9 mouse cellular contexts compared by ENCODE assay signal in genomic region chr9:57501861-57502260, GRCm38 (mm10). TPM values are rescaled to one million over a fixed set of nuclear protein-coding genes. Genes with fewer than 3 reads are reported as not detected.
A peak's percentile ranks its signal among the peaks of the same experiment; 100 is the strongest.
DNase-seq lines count a peak whose midpoint lies in the region; ATAC-seq and TF ChIP-seq lines count a peak whose summit lies in the region.
"Had no signal": no experiment of that assay in that cellular context is flagged by ENCODE, and none has a peak within 500 bp of the region (broad histone marks: within the 10 kb centered on the region; RNA-seq: fewer than 3 reads in every experiment).

No protein-coding gene starts in this region.

- H3K4me2 ChIP-seq in heart, embryonic 13.5 days = peak overlapping the region; percentile 97
- H3K4me2 ChIP-seq in forebrain, postnatal 0 days (ENCODE audit: low read depth) = peak overlapping the region; percentile 95
- H3K4me2 ChIP-seq in midbrain, embryonic 12.5 days (replicated peaks) = peak overlapping the region; percentile 72

- peak overlapping the region; percentile 47 for H3K9ac ChIP-seq in heart, embryonic 13.5 days
- H3K9ac ChIP-seq in ES-Bruce4 (ENCODE audit: low read depth, poor library complexity, severe bottlenecking) = peak overlapping the region; percentile 62
- H3K9ac ChIP-seq in forebrain, postnatal 0 days = peak overlapping the region; percentile 10
- H3K9ac ChIP-seq in midbrain, embryonic 12.5 days (replicated peaks) = peak overlapping the region; percentile 43; the same call in 1 of the 2 replicates

- intact Hi-C loops in heart, postnatal 25 days (cut with DNase I) = no loop called here

- no peaks in the 10 kb centered on the region for H3K36me3 ChIP-seq in heart, embryonic 13.5 days
- H3K36me3 ChIP-seq in ES-Bruce4 (ENCODE audit: control insufficient read depth, insufficient read depth, low read length, poor library complexity, severe bottlenecking) = no peaks in the 10 kb centered on the region
- no peaks in the 10 kb centered on the region for H3K36me3 ChIP-seq in forebrain, postnatal 0 days (ENCODE audit: insufficient read depth)
- no peaks in the 10 kb centered on the region for H3K36me3 ChIP-seq in midbrain, embryonic 12.5 days

- no peak for TF ChIP-seq EP300 in ES-Bruce4 (IDR thresholded peaks at IDR 0.05; ENCODE audit: insufficient read depth, low read depth, low read length)

- H3K4me3 ChIP-seq in heart, embryonic 13.5 days = peak overlapping the region; percentile 28
- H3K4me3 ChIP-seq in ES-Bruce4 (ENCODE audit: low read depth, low read length) = peak overlapping the region; percentile 39
- peak overlapping the region; percentile 41 for H3K4me3 ChIP-seq in forebrain, postnatal 0 days (ENCODE audit: low read depth, low read length)
- peak overlapping the region; percentile 19 for H3K4me3 ChIP-seq in midbrain, embryonic 12.5 days

- H3K9me3 ChIP-seq in heart, embryonic 13.5 days = no peaks in the 10 kb centered on the region
- H3K9me3 ChIP-seq in ES-Bruce4 (replicated peaks; ENCODE audit: control insufficient read depth, insufficient read depth, low read length, poor library complexity, severe bottlenecking) = no peaks in the 10 kb centered on the region
- H3K9me3 ChIP-seq in forebrain, postnatal 0 days (ENCODE audit: low read length) = no peaks in the 10 kb centered on the region
- H3K9me3 ChIP-seq in midbrain, embryonic 12.5 days = no peaks in the 10 kb centered on the region

- H3K27ac ChIP-seq in heart, embryonic 13.5 days (replicated peaks) = no peak overlapping the region
- no peak overlapping the region for H3K27ac ChIP-seq in ES-Bruce4 (ENCODE audit: insufficient read depth, low read length)
- H3K27ac ChIP-seq in forebrain, postnatal 0 days (ENCODE audit: low read depth, low read length) = peak overlapping the region; percentile 79
- H3K27ac ChIP-seq in midbrain, embryonic 12.5 days (replicated peaks) = peak overlapping the region; percentile 64

- peaks cover 58% of the 10 kb centered on the region for H3K4me1 ChIP-seq in heart, embryonic 13.5 days
- H3K4me1 ChIP-seq in ES-Bruce4 (ENCODE audit: control insufficient read depth, insufficient read depth, low read length) = peaks cover 7% of the 10 kb centered on the region
- H3K4me1 ChIP-seq in forebrain, postnatal 0 days (ENCODE audit: insufficient read depth) = peaks cover 27% of the 10 kb centered on the region
- peaks cover 53% of the 10 kb centered on the region for H3K4me1 ChIP-seq in midbrain, embryonic 12.5 days

- no peak for DNase-seq in heart, postnatal 25 days (ENCODE audit: low spot score)
- DNase-seq in forebrain, postnatal 0 days = peak; percentile 85
- no peak for DNase-seq in urinary bladder, adult 2 months (ENCODE audit: low spot score)
- no peak for DNase-seq in cerebellum, adult 18-20 months
- no peak for DNase-seq in layer of hippocampus, adult 9-10 months (ENCODE audit: low spot score)

- TF ChIP-seq CTCF in ES-Bruce4 (IDR thresholded peaks at IDR 0.05; ENCODE audit: low read depth, low read length) = no peak
- TF ChIP-seq CTCF in forebrain, postnatal 0 days (IDR thresholded peaks at IDR 0.05; ENCODE audit: low read depth) = no peak

- WGBS in heart, embryonic 13.5 days = 10% methylated on average over 20 of the region's 20 CpGs
- WGBS in forebrain, postnatal 0 days = 3% methylated on average over 20 of the region's 20 CpGs
- under 1% methylated on average over 20 of the region's 20 CpGs for WGBS in midbrain, embryonic 12.5 days

- H3K27me3 ChIP-seq in heart, embryonic 13.5 days (replicated peaks) = peaks cover 76% of the 10 kb centered on the region
- no peaks in the 10 kb centered on the region for H3K27me3 ChIP-seq in ES-Bruce4 (ENCODE audit: control insufficient read depth, insufficient read depth, low read length, poor library complexity, severe bottlenecking)
- H3K27me3 ChIP-seq in forebrain, postnatal 0 days (ENCODE audit: insufficient read depth, low read length) = 0 out of 2 replicates have a peak, but pooled peaks cover 8% of the 10 kb centered on the region
- peaks cover 88% of the 10 kb centered on the region for H3K27me3 ChIP-seq in midbrain, embryonic 12.5 days

- TF ChIP-seq POLR2A in ES-Bruce4 (IDR thresholded peaks at IDR 0.05; ENCODE audit: insufficient read depth, low read length) = no peak

- no peak for ATAC-seq in heart, embryonic 13.5 days (ENCODE audit: extremely low read depth, insufficient number of reproducible peaks, low FRiP score, low TSS enrichment)
- peak; percentile 74 for ATAC-seq in forebrain, postnatal 0 days
- ATAC-seq in midbrain, embryonic 12.5 days (ENCODE audit: low FRiP score, low read depth) = no peak

RNA-seq across cellular contexts. Expression of gene Rpp25, which starts 2.0 kb away (rescaled TPM):
- polyA plus RNA-seq in heart, embryonic 13.5 days (2015; fragmentation: Nextera tagmentation; extraction: Ambion mirVana) = 12.2 and 13.5 TPM in 2 replicates
- total RNA-seq in heart, postnatal 25 days (2021) = 1 to 10 TPM; 1.6 to 2.3 TPM
- 14.3 and 17.6 TPM in 2 replicates for polyA plus RNA-seq in ES-Bruce4 (2011; ENCODE audit: insufficient read depth, insufficient read length, low read depth, missing spikeins)
- total RNA-seq in forebrain, postnatal 0 days (2014; rRNA removed) = 24.7 and 30.2 TPM in 2 replicates
- 40.9 and 46.5 TPM in 2 replicates for polyA plus RNA-seq in forebrain, postnatal 0 days (2015; fragmentation: Nextera tagmentation; extraction: Ambion mirVana)
- 13.8 and 17.0 TPM in 2 replicates for polyA plus RNA-seq in midbrain, embryonic 12.5 days (2016; fragmentation: Nextera tagmentation; extraction: Ambion mirVana)
- 1.7 and 2.8 TPM in 2 replicates for polyA plus RNA-seq in urinary bladder, adult 2 months (2012; rRNA removed)
- total RNA-seq: common myeloid progenitor, adult 5-6 weeks had no signal

RNA-seq across cellular contexts. Expression of gene Cox5a, which starts 19.2 kb away (rescaled TPM):
- polyA plus RNA-seq in heart, embryonic 13.5 days (2015; fragmentation: Nextera tagmentation; extraction: Ambion mirVana) = 1,286 and 1,445 TPM in 2 replicates
- 1,000 to 10,000 TPM; 2,545 to 2,748 TPM for total RNA-seq in heart, postnatal 25 days (2021)
- 490 and 512 TPM in 2 replicates for polyA plus RNA-seq in ES-Bruce4 (2011; ENCODE audit: insufficient read depth, insufficient read length, low read depth, missing spikeins)
- 236 and 279 TPM in 2 replicates for total RNA-seq in forebrain, postnatal 0 days (2014; rRNA removed)
- 1,027 and 1,112 TPM in 2 replicates for polyA plus RNA-seq in forebrain, postnatal 0 days (2015; fragmentation: Nextera tagmentation; extraction: Ambion mirVana)
- polyA plus RNA-seq in midbrain, embryonic 12.5 days (2016; fragmentation: Nextera tagmentation; extraction: Ambion mirVana) = 705 and 706 TPM in 2 replicates
- 223 and 254 TPM in 2 replicates for polyA plus RNA-seq in urinary bladder, adult 2 months (2012; rRNA removed)

RNA-seq across cellular contexts. Expression of gene Scamp5, which starts 34.0 kb away (rescaled TPM):
- 9.8 and 10.0 TPM in 2 replicates for polyA plus RNA-seq in heart, embryonic 13.5 days (2015; fragmentation: Nextera tagmentation; extraction: Ambion mirVana)
- 1 to 10 TPM; 4.9 to 5.1 TPM for total RNA-seq in heart, postnatal 25 days (2021)
- polyA plus RNA-seq in ES-Bruce4 (2011; ENCODE audit: insufficient read depth, insufficient read length, low read depth, missing spikeins) = 31.1 and 32.1 TPM in 2 replicates
- total RNA-seq in forebrain, postnatal 0 days (2014; rRNA removed) = 252 and 282 TPM in 2 replicates
- polyA plus RNA-seq in forebrain, postnatal 0 days (2015; fragmentation: Nextera tagmentation; extraction: Ambion mirVana) = 167 and 175 TPM in 2 replicates
- polyA plus RNA-seq in midbrain, embryonic 12.5 days (2016; fragmentation: Nextera tagmentation; extraction: Ambion mirVana) = 48.6 and 49.8 TPM in 2 replicates
- polyA plus RNA-seq in urinary bladder, adult 2 months (2012; rRNA removed) = 123 and 150 TPM in 2 replicates

RNA-seq across cellular contexts. Expression of gene Fam219b, which starts 35.5 kb away (rescaled TPM):
- polyA plus RNA-seq in heart, embryonic 13.5 days (2015; fragmentation: Nextera tagmentation; extraction: Ambion mirVana) = 11.4 and 12.8 TPM in 2 replicates
- 1 to 10 TPM; 6.7 to 9.3 TPM for total RNA-seq in heart, postnatal 25 days (2021)
- polyA plus RNA-seq in ES-Bruce4 (2011; ENCODE audit: insufficient read depth, insufficient read length, low read depth, missing spikeins) = 9.0 and 11.8 TPM in 2 replicates
- total RNA-seq in forebrain, postnatal 0 days (2014; rRNA removed) = 25.1 and 29.9 TPM in 2 replicates
- polyA plus RNA-seq in forebrain, postnatal 0 days (2015; fragmentation: Nextera tagmentation; extraction: Ambion mirVana) = 19.8 and 26.8 TPM in 2 replicates
- 21.0 TPM in 2 replicates for polyA plus RNA-seq in midbrain, embryonic 12.5 days (2016; fragmentation: Nextera tagmentation; extraction: Ambion mirVana)
- 14.9 and 17.5 TPM in 2 replicates for polyA plus RNA-seq in urinary bladder, adult 2 months (2012; rRNA removed)

RNA-seq across cellular contexts. Expression of gene Mpi, which starts 50.7 kb away (rescaled TPM):
- 74.2 and 80.9 TPM in 2 replicates for polyA plus RNA-seq in heart, embryonic 13.5 days (2015; fragmentation: Nextera tagmentation; extraction: Ambion mirVana)
- total RNA-seq in heart, postnatal 25 days (2021) = 100 to 1,000 TPM; 160 to 162 TPM
- polyA plus RNA-seq in ES-Bruce4 (2011; ENCODE audit: insufficient read depth, insufficient read length, low read depth, missing spikeins) = 39.1 TPM in 2 replicates
- 46.1 and 47.8 TPM in 2 replicates for total RNA-seq in forebrain, postnatal 0 days (2014; rRNA removed)
- polyA plus RNA-seq in forebrain, postnatal 0 days (2015; fragmentation: Nextera tagmentation; extraction: Ambion mirVana) = 37.9 and 49.3 TPM in 2 replicates
- 65.7 and 67.3 TPM in 2 replicates for polyA plus RNA-seq in midbrain, embryonic 12.5 days (2016; fragmentation: Nextera tagmentation; extraction: Ambion mirVana)
- polyA plus RNA-seq in urinary bladder, adult 2 months (2012; rRNA removed) = 21.3 and 22.5 TPM in 2 replicates

Comparison
In these comparisons a context has a peak if more than half of its experiments do, and no peak if none do; other contexts are left out.
1. H3K27ac ChIP-seq: peak in forebrain, postnatal 0 days (single experiment) and midbrain, embryonic 12.5 days (single experiment); none in heart, embryonic 13.5 days (single experiment) and ES-Bruce4 (single experiment).
2. H3K9ac ChIP-seq: peak in every context shown above with its lines; median percentile 62 in ES-Bruce4; 47 in heart, embryonic 13.5 days; 43 in midbrain, embryonic 12.5 days; 10 in forebrain, postnatal 0 days.
3. Peak in every context shown above with its lines, with median percentiles within 50 percentile points of each other: H3K4me2 ChIP-seq and H3K4me3 ChIP-seq.